Mouse (Mus musculus) mesoderm, embryonic 11.5 days (tissue): ENCODE measurements at regions not wholly inside any gene's neighbourhood (a gene's known extent, or its start where the extent isn't known, plus 50 kb on each side); places are given as distances from the start of the nearest gene placed in this dataset.
A peak's percentile ranks its signal among the peaks of the same experiment; 100 is the strongest.

ENCODE experiments used
- DNase-seq: peaks from one replicate; pipeline ENCODE4 v3.0.0-alpha.2; 2012; ENCODE audit warnings: low read depth, low spot score

DNA sequence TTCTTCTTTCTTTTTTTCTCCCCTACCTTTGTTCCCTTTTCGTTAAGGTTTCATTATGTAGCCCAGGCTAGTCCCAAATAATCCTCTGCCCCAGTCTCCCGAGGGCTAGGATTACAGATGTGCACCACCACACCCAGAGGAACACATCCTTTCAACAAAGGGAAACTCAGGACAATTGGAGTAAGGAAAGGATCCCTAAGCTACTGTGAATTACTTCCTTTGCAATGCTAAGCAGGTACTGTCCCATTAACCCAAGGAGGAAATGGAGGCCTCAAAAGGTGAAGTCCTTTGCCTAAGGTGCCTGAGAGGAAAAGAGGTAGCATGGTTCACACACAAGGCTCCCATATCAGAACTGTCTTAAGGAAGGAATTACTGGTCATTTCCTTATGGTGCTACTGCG, 157.2 kb downstream of the En1 start:
- DNase-seq: no peak

DNA sequence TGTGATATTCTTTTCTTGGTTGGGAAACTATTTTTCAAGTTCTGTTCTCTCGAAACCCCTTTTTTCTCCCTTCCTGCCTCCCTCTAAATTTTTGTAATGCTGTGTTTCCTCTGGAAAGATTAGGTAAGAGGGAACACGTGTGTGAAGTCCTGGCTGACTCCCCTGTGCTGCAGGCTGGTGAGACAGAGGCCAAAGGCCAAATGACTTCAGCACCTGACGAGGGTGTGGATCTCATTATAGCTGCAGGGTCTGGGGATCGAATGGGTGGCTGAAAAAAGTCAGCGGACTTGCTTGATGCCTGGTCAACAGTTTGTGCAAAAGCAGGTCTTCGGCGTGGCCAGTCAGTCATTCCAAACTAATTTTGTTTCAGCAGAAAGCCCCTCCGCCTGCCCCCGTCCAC, 159.1 kb downstream of the En1 start:
- DNase-seq: no peak

DNA sequence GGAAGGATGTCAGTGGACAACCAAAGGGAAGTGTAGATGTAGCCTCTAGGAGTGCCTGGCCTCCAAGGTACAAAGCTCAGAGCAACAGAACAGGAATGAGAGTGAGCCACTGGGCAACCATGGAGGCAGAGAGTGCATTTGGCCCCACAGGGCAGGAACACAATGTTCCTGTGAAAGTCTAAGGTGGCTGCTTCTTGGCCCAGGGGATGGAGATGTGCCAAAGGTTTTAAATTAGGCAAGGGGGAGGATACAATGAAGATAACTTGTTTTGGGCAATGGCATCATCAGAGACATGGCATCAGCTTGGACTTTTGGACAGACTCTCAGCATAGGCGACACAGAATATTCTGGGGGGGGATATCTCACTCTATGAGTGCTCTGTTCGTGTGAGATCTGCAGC, 160.3 kb downstream of the En1 start:
- DNase-seq: no peak

DNA sequence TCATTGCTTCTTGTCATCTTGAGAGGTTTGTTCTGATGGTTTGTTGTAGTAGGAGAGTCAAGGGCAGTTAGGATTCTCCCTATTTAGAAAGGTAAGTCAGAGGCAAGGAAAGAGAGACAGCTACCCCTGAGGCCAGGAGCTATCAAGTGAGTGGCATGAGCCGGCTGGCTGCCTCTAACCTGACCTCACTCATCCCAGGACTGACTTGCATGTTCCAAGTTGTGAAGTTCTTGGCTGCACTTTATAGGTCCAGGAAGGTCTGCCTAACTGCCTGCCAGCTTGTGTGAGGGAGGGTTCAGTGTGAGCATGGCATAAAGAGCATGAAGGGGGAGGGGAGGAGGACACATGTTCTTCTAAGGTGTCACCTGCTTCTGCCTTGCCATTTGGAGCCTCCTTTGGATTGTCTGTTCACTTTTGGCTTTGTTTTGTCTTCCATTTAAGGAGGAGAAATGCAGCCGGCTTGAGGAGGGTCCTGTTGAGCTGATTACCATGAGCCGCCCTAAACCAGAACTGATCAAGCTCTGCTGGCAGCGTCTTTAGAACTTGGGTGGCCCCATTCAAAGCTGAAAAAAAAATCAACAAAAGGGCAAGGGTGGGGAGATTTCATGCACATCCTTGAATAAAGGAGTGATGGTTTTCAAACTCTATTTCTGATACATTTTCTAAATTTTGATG, 160.8 kb downstream of the En1 start:
- no peak for DNase-seq

GRCm38 (mm10) chr1:120767054-120767453, 164.8 kb downstream of the En1 start:
- no peak for DNase-seq

DNA sequence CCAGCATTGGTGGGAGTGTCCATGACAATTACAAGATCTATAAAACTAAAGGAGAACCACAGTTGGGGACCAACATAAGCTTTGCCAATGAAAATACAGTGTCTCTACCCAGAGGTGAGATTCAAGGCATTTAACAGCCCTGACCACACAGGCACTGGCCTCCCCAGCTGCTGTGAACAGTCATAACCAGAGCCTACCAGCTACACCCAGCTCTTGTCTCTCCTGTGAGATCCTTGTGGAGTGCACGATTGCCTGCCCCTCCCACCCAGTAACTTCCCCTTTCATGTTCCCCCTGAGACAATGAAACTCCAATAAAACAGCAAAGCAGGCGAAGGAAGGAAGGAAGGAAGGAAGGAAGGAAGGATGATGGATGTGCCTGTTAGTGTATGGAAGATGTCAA, 169.1 kb downstream of the En1 start:
- no peak for DNase-seq

DNA sequence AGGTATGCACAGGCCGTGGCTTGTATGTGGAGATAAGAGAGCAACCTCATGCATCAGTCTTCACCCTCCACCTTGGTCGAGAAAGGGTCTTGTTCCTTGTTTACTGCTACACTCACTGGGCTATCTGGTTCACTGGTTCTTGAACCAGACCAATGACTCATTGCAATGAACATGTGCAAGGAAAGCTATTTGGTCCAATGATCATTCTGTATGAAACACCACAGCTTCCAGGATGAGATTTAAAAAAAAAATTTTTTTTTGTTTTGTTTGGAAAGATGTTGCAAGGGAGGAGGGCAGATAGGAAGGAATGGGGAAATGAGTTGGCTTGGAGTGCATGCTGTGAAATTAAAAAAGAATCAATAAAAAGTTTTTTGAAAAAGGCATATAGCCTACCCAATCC, 174.7 kb downstream of the En1 start:
- no peak for DNase-seq

DNA sequence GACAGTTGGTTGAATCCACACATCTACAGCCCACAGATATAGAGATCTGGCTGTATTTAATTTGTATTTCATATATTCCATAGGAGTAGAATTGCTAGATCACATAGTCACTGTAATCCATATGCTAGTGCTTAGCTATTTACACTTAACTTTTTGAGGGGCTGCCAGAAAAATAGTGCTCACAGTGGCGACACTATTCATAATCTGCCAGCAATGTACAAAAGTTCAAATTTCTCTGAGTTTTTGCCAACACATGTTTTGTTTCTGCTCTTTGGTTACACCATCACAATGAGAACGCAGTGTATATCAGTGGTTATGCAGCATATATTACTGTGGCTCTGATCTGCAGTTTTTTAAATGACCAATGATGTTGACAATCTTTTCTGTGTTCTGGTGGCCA, 175.2 kb downstream of the En1 start:
- no peak for DNase-seq

- DNase-seq: peak; percentile 39
Observed at GRCm38 (mm10) chr1:120795245-120795644, 193.0 kb downstream of the En1 start.

GRCm38 (mm10) chr1:120801248-120801979, 199.2 kb downstream of the En1 start:
- no peak for DNase-seq

GRCm38 (mm10) chr1:120801980-120802364, 199.8 kb downstream of the En1 start:
- no peak for DNase-seq

- no peak for DNase-seq
Observed at GRCm38 (mm10) chr1:120814441-120814840, 212.2 kb downstream of the En1 start.

DNA sequence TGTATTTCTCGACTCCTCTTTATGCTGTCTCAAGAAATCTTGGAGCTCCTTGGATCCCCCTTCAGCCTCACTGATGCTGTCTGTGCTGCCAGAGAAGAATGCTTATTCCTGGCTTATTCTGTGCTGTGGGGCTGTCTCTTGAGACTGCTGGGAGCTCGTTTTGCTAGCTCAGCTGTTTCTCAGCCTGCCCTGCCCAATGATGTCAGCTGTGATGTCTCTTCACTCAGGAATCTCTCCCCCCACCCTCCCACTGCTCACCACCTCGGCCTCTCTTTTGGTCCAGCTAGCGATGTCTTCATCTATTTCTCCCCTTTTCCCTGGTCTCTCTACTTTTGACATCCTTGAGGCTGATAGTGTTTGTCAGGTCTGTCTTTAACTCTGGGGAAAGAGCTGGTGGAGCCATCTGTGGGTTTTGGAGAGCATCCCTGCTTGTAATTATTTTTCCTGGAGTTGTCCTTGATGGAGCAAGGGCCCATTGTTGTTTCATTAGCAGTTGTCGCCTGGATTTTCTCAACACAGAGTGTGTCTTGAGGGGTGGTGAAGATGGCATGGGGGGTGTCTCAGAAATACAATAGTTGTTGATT, 214.1 kb downstream of the En1 start:
- DNase-seq: no peak

DNA sequence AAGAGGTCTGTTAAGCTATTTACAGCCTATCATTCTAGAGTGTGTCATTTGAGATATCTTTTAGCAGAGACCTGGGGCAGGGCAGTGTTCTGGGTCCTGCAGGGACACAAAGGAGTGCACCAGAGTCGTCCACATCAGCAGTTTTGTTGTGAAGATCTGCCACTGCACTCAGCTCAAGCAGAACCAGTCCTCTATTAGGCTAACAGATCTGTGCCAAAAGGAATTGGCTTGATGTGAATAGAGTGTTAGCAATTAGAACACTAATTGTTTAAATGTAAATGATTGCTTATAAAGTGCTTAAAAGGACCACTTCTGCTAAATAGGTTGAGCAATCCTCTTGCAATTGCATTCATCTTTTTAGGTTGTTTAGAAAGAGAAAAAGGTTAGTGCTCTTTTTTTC, 215.3 kb downstream of the En1 start:
- no peak for DNase-seq

- DNase-seq: no peak
Observed at GRCm38 (mm10) chr1:120831975-120832374, 229.8 kb downstream of the En1 start.

GRCm38 (mm10) chr1:120842596-120842995, 240.4 kb downstream of the En1 start:
- no peak for DNase-seq

DNA sequence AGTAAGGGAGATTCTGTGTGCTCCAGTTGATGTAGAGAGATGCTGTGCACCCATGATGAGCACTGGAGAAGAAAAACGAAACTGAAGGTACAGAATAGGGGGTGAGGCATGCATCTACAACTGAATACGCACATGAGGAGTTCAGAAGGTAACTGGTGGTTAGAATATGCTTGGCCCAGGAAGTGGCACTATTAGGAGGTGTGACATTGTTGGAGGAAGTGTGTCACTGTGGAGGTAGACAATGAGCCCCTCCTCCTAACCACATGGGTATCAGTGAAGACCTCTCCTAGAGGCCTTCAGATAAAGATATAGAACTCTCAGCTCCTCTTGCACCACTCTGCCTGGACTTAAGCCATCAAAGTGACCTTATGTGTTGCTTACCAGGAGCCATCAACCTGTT, 243.9 kb downstream of the En1 start:
- no peak for DNase-seq

- DNase-seq: no peak
Observed at GRCm38 (mm10) chr1:120851860-120852503, 249.8 kb downstream of the En1 start.

DNA sequence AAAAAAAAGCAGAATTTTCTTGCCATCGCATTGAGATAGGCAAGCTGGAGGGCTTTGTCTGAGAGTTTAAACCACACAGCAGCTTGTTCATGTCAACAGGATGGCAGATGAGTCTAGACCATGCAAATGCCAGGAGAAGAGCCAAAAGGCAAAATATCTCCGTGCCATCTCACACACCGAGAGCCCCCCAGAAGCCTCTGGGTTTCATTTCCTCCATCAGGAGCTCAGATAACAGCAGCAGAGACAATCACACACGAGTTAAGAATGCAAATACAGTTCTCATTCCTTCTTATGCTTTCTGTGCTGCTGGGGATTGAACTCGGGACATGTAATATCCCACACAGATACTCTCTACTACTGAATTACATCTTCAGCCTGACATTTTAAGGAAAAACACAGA, 255.3 kb downstream of the En1 start:
- no peak for DNase-seq

DNA sequence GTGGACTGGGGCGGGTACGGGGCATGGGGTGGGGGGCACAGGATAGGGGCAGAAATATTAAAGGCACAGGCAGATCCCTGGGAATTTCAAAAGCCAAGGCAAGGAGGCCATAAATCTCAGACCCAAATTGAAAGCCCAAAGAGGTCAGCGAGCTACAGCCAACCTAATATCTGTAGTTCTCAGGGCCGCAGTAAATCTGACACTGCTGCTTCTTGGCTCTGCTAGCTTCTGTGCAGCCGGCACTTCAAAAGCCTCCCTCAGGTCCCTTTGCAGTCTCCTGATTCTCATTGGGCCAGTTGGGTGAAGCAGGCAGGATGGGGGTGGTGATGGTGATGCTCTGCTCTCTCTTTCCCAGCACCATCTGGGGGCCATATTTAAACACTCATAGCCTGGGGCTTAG, 257.3 kb downstream of the En1 start:
- DNase-seq: peak; percentile 71

GRCm38 (mm10) chr1:120872554-120872953, 270.3 kb downstream of the En1 start:
- no peak for DNase-seq

GRCm38 (mm10) chr1:120882959-120883549, 280.8 kb downstream of the En1 start:
- peak; percentile 12 for DNase-seq
